Mouse (Mus musculus) kidney, adult 11 months (tissue): ENCODE results near the gene Shisal2a.
A peak's percentile ranks its signal among the peaks of the same experiment; 100 is the strongest.
"Not testable (repeated sequence)": the region's sequence is repeated elsewhere in the genome, so short reads cannot be mapped to it uniquely, and the experiment has no call there.

Experiments used
- DNase-seq: peaks from one replicate; pipeline ENCODE4 v3.0.0; 2022

Shisal2a gene

DNA sequence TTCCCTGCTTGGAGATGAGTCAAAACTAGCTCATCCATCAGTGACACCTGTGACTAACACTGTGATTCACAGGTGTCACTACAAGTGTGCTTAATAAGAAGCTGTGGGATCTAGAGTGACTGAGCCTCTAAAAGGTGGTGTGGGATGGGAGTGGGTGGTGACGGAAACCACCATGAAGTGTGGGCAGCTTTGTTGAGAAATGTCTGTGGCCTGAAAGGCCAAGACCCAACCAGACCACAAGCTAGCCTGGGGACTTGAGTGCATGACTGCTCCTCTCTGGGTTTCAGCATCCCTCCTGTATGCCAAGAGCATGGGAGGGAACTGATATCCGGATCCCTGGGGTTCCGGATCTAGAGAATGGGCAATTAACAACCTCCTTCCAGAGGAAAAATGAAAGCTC, 11.7 kb downstream of the Shisal2a start:
- DNase-seq = no peak

GRCm38 (mm10) chr4:108370409-108370808, 12.7 kb downstream of the Shisal2a start:
- no peak for DNase-seq

DNA sequence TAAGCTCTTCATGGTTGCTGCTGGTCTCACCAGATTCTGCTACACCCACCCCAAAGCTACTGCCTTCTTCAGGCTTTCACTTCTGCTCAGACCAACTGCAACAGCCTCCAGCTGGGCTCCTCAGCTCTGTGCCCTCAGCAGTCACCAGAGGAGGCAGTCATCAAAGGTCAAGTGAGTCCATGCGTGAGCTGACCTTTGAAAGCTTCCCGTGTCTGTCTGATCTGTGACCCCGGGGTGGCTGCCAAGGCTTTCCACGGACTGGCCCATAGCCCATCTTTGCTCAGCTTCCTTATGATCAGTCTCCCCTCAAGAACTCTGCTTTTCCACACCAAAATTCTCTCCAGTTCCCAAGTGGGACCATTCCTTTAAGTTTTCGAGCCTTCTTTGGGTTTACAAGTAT, 13.9 kb downstream of the Shisal2a start:
- peak; percentile 75 for DNase-seq

- DNase-seq = peak; percentile 25
Observed at GRCm38 (mm10) chr4:108364111-108364476, 19.1 kb downstream of the Shisal2a start.

DNA sequence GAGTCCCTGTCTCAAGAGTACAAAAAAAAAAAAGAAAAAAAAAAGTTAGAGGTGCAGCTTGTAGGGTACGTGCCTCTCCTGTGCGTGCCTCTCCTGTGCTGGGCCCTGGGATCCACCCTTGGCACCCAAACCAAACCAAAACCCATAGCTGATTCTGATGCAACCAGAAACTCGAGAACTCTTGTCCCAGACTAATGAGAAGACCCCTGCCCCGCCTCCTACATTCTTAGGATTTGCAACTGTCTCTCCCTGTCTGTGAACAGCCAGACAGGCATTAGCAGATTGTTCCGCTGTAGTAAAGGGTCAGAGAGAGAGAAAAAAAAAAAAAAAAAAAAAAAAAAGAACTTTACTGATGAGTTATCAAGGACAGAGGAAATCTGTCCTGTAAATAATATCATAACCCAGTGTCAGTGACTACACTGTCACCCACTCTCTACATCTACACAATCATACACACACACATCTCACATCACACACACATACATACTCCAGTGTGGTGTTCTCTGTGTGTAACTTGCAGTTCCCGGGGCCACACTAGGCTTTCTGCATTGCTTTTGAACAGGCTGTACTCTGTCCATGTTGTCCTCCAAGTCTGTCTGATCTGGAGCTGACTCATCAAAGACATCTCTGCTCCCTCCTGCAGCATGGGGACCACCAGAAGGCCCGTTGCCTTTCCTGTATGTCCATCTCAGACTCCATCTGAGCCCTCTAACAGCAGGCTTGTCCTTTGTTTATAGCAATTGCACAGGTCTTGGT, 19.6 kb downstream of the Shisal2a start:
- no peak for DNase-seq

DNA sequence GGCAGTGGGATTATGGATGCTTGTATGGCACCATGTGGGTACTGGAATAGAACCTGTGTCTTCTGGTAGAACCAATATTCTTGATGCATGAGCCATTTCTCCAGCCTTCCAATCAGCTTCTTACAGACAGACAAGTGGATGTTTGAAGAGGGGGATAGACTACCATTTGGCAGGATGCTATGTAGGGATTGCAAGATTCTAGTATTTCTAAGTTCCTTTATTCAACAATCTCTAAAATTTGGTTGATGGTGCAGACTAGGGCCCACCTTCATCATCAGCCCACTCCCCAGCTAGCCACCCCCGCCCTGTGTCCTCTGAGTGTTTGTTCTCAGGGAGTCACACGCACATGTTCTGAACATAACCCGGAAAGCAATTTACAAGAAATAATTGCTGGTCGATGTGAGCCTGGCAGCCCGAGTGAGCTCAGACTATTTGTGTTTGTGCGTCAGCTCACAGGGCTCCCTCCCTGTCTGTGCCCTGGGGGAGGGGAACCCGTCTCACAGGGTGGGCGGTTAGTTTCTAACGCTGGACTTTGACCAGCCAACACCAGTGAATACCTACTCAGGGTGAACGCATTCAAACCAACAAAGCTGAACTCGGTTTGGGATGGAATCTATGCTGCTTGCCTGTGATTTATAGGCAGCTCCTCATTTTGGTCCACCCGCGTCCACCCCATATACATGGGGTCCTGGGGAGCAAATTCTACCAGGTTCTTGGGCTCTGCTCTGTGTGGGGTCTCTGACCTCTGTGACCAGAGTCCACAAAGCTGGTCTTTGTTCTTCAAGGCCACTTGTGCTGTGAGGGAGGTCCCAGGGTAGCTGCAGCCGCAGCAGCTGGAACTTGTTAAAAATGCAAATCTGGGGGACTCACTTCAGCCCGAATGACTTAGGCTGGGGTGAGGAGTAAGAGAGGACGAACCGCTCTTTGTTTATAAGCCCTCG, 20.6 kb downstream of the Shisal2a start:
- peak; percentile 67 for DNase-seq

DNA sequence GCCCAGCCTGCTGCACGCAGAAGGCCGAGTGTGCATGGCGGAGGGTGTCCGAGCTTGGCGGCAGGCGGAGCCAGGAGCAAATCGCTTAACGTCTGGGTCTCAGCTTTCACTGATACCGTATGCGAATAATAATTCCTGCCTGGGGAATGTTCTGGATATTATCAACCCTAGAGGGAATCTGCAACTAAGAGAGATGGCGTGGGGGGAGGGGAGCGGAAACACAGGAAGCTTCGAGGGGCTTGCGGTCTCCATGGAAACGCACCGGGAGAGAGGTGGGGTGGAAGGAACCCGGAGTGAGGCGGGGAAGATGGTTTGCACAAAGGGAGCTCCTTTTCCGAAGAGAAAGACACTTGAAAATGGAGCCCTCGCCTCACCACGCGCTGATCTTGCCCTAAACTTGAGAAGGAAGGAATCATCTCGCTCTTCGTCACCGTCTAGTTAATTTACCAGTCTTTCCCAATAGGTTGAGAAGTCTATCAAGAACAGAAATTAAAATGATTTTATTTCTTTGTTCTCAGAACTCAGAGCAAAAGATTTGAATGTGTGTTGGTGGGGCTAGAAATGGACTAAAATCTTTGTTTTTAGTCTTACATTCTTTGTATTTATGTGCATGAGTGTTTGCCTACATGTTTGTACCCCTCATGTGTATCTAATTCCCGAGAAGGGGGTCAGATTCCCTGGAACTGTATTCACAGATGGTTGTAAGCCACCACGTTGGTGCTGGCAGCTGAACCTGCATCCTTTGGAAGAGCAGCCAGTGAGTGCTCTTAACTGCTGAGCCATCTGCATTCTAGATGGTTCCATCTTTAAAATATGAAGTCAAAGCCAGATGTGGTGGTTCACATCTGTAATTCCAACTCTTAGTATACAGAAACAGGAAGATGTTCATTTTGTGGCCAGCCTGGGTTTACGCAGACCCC, 22.8 kb downstream of the Shisal2a start:
- no peak for DNase-seq

DNA sequence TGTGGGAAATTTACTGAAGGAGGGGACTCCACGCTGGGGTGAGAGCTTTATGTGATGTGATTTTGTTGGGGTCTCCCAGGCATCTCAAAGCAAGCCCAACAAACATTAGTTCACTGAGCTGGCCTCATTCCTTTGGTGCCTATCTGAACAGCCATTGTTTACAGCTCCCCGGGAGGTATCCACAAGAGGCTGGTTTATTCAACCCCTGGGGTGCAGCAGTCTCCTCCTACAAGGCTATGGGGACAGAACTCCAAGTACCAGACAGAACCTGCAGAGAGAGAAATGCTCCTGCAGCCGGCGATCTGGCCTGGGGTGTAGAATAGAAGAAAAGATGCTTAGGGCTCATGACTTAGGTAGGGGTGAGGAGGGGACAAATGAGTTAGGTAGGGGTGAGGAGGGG, 24.7 kb downstream of the Shisal2a start:
- no peak for DNase-seq

DNA sequence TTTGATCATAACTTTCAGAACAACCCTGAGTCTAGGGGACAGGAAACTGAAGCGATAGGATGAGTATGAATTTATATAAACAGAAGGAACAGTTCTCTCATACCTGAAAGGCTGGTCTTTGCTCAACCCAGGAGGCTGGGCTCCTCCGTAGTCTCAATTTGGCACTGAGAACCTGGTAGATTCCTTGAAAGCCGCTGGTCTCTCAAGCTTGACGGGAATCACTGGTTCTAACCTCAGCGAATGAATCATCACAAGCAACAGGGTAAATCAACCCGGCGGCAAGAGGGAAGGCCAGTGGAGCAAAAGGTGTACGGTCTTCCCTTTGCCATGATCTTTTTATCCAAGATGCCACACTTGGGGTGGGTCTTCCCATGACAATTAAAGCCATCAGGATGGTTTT, 25.7 kb downstream of the Shisal2a start:
- peak; percentile 30 for DNase-seq

GRCm38 (mm10) chr4:108353591-108353990, 29.6 kb downstream of the Shisal2a start:
- DNase-seq = not testable (repeated sequence)

DNA sequence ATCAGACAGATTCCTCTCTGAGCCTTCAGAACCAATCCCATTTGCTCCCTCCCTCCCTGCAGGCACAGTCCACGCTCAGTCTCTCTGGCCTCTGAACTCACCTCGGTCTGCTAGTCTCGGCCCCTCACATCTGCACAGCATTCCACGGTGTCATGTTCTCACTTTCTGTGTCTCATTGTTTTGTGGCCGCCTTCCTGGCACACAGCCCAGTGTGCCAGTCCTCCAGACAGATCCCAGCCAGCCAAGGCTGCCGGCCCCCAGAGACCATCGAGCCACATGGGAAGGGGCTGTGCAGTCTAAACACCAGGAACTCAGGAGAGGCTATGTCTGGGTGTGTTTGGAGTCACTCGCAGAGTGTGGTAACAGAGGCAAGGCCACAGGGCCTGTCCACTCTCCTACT, 32.3 kb downstream of the Shisal2a start:
- DNase-seq = no peak

- no peak for DNase-seq
Observed at GRCm38 (mm10) chr4:108349836-108350547, 33.2 kb downstream of the Shisal2a start.

DNA sequence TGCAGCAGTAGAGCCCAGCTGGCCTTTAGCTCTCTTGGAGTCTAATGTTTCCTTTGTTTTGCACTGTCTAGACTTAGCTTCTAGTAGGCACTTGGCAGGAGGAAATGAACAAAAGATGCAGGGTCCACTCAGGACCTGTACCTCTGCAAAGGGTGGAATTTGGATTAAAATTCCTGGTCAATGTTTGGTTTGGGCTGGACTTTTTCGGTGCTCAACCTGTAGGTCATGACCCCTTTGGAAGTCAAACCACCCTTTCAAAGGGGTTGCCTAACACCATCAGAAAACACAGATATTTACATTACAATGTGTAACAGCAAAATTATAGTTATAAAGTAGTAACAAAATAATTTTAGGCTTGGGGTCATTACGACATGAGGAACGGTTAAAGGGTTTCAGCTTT, 34.1 kb downstream of the Shisal2a start:
- no peak for DNase-seq

GRCm38 (mm10) chr4:108348256-108348875, 34.8 kb downstream of the Shisal2a start:
- DNase-seq = no peak

DNA sequence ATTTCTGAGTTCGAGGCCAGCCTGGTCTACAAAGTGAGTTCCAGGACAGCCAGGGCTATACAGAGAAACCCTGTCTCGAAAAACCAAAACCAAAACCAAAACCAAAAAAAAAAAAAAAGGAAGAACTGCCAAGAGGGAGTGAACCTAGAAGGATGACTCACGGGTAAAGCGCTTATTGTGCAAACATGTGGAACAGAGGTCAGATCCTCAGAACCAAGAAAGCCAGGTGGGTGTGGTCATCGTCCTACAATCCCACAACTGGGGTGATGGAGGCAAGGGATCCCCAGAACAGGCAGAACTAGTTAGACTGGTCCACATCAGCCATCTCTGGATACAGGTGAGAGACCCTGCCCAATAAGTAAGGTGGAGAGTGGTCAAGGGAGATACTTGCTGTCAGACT, 36.0 kb downstream of the Shisal2a start:
- DNase-seq = no peak

DNA sequence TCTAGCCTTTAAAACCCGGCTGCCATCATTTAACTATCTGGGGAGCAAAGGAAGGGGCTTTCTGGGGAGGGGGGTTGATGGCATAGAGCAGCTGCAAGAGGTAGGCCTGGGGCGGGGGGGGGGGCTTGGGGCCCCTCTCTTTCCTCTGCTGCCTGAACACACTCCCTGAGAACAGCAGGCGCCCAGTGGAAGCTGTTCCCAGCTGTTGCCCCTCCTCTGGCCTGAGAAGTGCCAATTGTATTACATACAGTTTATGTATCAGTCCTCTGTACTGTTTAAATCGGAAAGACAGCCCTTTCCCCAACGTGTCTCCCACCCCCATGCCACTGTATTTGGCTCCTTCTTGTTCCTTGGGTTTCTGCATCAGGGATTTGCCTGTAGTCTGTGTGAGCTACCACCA, 37.3 kb downstream of the Shisal2a start:
- DNase-seq = no peak

- no peak for DNase-seq
Observed at GRCm38 (mm10) chr4:108344631-108345083, 38.5 kb downstream of the Shisal2a start.

- DNase-seq = no peak
Observed at GRCm38 (mm10) chr4:108339277-108339690, 43.9 kb downstream of the Shisal2a start.

DNA sequence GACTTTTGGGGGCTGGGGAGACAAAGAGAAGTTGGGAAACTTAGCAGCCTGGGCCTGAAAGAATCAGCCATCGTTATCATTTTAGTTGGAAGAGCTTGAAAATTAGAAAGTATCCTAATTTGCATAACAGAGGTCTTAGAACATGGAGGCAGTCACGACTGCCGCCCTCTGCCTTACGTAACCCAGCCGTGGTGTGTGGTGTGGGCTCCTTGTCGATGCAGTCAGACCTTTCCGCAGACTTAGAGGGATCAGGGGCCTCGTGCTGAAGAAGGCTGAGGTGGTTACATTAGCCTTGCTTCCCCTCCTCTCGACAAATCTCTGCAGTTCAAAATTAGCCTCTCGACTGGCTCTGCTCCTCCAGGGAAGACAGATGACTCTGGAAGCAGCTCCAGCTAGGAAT, 44.3 kb downstream of the Shisal2a start:
- no peak for DNase-seq

DNA sequence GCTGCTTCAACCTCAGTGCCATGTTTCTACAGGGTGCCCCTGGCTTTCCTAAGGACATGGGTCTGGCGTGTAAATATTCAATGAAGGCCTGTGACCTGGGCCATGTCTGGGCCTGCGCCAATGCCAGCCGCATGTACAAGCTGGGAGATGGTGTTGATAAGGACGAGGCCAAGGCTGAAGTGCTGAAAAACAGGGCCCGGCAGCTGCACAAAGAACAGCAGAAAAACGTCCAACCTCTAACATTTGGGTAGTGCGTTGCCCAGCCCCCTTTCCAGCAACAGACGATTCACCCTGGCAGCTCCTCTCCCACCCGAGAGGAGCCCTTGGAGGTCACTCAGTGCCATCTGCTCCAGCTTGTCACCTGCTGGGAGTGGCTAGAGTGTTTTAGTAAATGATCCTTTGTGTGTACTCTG, 44.8 kb downstream of the Shisal2a start:
- DNase-seq = no peak

DNA sequence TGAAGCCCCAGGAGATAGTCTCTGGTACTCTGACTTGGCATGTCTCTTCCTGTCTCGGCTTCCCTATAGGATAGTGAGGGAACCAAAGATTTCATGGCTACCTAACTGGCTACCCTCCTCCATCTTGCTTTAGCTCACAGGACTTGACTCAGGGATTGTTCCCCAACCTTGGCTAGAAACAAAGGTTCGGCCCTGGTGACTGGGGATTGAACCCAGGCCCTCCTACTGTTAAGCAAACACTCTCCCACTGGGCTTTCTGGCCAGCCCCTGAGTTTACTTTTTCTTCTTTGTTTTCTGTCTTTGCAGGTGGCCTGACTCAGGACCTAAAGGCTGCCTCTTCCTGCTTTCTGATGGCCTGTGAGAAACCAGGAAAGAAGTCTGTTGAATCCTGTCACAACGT, 45.3 kb downstream of the Shisal2a start:
- DNase-seq = no peak

DNA sequence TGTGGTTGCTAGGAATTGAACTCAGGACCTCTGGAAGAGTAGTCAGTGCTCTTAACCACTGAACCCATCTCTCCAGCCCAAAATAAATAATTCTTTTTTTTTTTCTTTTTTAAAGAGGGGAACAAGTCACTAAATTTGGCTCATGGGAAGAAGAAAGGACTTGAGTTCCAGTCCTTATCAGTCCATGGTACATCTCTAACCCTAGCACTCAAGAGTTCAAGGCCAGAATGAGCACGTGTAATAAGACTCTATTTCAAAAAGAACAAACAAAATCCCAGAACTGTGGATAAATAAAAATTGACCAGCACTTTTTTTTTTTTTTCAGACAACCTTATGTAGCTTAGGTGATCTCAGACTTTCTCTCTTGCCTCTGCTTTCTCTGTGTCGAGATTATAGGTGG, 46.4 kb downstream of the Shisal2a start:
- no peak for DNase-seq
